Mouse (Mus musculus) neutrophil, adult 5-6 weeks (primary cell): ENCODE measurements around the gene Ldhal6b. TPM values are rescaled to one million over a fixed set of nuclear protein-coding genes. Genes with fewer than 3 reads are reported as not detected.

Source experiments
- ATAC-seq: fragments of 151-379, 151-347 bp; 2 replicates; pipeline ENCODE4 v1.8.0; 2017; ENCODE audit warnings: mild to moderate bottlenecking, moderate TSS enrichment; ENCODE audit not compliant: insufficient number of reproducible peaks, poor library complexity, low FRiP score, severe bottlenecking; ENCODE audit errors: extremely low read depth
- total RNA-seq: library from RNA; stranded (forward); fragments of 200-1000 nt; gene quantifications from 2 replicates; pipeline ENCODE4 v1.2.3, GENCODE M21; 2017

Gene Ldhal6b
- total RNA-seq, 1 experiment from 2014 or later, result 3.0 TPM

GRCm38 (mm10) chr17:5412740-5413139 lies 5.8 kb downstream of the Ldhal6b start:
- no peak for ATAC-seq

GRCm38 (mm10) chr17:5412301-5412700 lies 6.3 kb downstream of the Ldhal6b start:
- ATAC-seq, result no peak

GRCm38 (mm10) chr17:5411205-5411604 lies 7.4 kb downstream of the Ldhal6b start:
- no peak for ATAC-seq

DNA sequence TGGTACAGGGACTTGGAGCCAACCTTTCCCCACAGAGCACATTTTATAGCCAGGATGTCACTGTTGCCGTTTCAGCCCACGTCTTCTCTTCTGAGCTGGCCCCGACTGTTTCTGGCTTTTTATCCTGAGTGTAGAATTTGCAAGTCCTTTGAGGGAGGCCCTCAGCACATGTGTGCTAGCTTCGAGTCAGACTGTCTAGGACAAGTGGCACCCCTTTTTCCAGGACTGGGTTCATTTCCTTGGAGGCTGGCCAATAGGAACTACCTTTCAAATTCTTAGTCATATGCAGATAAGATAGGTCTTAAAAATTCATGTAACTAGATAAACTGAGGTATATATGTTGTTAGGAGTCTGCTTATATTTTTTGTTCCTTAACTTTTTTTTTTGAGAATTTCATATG lies 8.2 kb downstream of the Ldhal6b start:
- no peak for ATAC-seq

GRCm38 (mm10) chr17:5407030-5407429 lies 11.5 kb downstream of the Ldhal6b start:
- no peak for ATAC-seq

DNA sequence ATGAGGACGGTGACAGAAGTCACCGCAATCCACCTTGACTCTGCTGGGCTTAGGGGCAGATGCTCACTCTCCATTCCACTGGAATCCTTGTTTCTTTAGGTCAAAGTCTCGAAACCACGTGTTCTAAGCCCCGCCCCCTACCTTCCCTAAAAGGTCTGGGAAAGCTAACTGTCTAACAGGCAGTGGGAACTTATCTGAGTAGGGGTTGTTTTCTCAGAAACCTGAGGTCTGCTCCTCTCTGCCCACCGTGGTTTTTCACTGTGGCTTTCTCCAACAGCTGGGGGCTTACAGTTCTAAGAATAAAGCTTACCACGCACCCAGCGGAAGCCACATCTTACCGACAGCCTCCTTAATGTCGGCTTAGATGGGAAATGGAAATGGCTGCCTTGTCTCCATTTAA lies 12.0 kb downstream of the Ldhal6b start:
- no peak for ATAC-seq

DNA sequence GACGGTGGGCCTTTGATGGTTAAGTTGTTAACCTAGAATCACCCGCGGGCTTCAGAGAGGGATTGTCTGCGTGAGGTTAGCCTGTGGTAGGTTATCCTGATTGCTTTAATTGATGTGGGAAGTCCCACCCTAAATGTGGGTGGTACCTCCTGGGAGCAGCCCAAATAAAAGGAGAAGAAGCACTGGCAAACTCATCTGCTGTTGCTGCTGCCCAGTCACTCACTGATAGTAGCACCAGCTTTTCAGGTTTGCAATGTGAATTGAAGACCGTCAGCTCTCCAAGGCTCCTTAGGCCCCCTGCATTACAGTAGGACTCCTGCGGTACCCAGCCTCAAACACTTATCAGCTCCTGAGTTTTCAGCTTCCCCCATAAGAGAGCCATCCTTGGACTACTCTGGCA lies 14.7 kb downstream of the Ldhal6b start:
- ATAC-seq, result no peak

- peak; percentile 61; the same call in 1 of the 2 replicates for ATAC-seq
Observed at GRCm38 (mm10) chr17:5402624-5403023, 15.9 kb downstream of the Ldhal6b start.

DNA sequence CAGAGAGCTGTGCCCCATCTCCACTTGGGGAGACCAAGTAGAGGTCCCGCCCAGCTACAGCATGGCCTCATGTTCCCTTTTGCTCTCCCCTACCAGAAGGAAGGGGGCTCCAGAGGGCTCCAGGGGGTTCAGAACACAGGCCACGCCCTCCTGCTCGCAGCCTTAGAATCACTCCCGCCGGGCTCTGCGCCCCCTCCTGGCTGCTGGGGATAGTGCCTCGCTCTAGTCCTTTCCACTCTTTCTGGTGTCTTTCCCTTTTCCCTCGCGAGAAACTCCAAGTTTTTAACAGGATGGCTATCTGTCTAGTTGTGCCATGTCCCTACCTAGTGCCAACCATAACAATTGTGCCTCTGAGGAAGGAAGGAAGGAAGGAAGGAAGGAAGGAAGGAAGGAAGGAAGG lies 16.5 kb downstream of the Ldhal6b start:
- peak; percentile 53 for ATAC-seq

DNA sequence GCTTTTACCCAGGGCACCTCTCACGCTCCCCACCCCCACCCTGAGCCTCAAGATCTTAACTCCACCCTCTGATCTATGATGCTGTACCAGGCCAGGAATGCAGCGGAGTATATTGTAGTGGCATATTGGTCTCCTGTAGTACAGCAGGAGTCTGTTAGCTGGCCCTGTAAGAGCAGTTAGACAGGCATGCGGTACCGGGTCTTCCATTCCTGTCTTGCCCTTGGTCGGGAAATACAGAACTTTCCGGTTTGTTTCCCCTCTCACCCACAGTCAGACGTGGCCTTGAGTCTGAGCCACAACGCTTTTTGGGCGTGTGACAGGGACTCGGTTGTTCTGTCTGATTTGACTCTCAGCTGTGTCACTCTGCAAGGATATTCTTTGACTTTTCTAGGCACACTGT lies 17.3 kb downstream of the Ldhal6b start:
- ATAC-seq, result no peak

GRCm38 (mm10) chr17:5400435-5401090 lies 18.0 kb downstream of the Ldhal6b start:
- no peak for ATAC-seq

DNA sequence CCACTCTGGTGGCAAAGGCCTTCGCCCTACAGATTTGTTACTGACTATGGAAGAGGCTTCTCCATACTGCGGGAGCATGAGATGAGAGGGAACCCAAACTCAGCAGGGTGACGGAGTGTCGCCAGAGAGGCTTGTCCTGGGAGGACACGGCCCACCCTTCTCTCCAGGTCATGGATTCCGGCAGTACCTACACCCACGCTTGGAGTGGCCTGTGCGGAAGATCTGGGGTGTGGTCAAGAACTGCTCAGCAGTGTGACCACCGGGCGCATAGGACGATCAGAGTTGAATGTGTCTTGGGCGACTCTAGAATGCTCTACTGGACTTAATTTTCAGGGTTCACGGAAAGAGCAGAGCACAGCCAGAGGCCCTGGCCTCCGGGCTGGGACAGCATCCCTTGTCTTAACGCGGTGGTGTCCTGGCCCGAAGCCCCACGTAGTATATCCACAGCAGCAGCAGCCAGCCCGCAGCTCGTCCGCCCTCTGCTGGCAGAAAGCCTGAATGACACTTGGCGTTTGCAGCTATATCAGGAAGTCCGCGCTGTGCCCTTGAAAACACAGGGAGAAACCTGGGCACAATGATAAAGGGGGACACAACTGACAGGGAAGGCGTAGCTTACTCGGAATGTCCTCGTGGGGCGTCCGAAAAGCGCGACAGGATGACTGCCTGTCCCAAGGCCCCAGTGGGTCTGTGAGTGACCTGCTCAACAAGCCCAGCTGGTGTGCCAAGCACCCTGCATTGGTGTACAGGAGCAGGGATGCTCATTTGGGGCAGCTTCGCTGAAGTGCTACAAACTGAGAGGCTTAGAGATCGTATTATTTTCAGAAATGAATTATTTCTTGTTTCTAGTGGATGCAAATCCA lies 21.2 kb downstream of the Ldhal6b start:
- ATAC-seq, result peak; percentile 70

GRCm38 (mm10) chr17:5396213-5396612 lies 22.4 kb downstream of the Ldhal6b start:
- ATAC-seq, result no peak

DNA sequence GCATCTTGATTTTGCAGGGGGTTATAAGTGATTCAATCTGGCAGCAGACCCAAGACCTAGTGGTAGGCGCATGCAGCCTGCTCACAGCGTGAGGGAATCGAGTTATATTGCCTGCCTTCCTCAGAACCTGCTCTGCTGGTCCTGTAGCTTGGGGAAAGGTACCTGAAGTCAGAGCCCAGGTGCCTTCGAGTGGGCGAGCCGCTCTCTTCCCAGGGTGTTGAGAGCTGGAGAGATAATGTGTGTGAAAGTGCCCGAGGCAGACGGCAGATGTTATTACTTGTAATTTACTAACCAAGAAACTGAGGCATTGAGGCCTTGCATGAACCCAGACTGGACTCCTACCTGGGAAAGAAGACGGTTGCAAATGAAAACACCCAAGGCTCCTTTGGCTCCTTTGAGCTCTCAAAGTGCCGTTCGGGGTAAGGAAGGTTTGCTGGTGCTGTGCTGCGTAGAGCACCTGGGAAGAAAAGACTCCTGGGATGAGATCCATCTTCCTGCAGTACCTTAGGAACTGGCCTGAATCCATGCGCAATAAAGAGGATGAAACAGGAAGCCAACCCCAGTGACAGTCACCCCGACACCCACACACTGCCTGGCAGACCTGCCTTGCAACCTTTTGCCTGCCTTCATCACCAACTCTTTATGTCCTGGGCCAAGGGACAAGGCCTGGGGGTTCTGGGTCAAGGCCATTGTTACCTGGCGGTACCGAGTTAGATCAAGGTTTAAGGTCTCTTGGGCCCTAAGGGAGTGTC lies 22.9 kb downstream of the Ldhal6b start:
- ATAC-seq, result no peak

DNA sequence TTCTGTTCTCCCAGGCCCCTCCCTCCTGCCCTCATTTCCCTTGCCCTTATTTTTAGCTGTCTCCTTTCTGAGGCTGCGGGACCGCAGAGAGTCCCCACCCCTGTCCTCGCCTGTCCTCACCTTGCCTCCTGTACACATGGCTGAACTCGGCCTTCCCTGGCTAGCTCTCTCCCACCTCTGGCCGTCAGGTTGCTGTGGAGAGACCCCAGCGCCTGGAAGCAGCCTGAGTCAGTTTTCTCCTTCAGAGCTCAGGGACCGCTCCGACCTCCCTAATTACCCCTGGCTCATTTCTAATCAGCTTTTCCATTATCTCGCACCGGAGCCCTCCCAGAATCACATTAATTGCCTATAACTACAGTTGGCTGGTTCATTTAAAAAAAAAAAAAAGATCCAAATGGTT lies 27.9 kb downstream of the Ldhal6b start:
- ATAC-seq, result no peak

DNA sequence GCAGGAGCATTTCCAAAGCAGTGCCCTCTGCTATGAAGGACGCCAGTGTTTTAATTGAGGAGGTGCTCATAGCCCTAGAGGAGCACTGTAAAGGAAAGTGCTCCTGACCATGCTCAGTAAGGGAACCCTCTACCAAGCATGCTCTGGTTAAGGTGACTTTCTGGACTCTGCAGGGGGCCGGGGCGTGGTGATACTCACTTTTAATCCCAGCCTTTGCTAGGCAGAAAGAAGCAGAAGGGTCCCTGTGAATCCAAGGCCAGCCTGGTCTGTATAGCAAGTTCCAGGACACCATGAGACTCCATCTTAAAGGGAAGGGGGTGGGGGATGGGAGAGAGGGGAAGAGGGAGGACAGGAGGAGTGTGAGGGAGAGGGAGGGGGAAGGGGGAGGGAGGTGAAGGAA lies 30.2 kb downstream of the Ldhal6b start:
- no peak for ATAC-seq

DNA sequence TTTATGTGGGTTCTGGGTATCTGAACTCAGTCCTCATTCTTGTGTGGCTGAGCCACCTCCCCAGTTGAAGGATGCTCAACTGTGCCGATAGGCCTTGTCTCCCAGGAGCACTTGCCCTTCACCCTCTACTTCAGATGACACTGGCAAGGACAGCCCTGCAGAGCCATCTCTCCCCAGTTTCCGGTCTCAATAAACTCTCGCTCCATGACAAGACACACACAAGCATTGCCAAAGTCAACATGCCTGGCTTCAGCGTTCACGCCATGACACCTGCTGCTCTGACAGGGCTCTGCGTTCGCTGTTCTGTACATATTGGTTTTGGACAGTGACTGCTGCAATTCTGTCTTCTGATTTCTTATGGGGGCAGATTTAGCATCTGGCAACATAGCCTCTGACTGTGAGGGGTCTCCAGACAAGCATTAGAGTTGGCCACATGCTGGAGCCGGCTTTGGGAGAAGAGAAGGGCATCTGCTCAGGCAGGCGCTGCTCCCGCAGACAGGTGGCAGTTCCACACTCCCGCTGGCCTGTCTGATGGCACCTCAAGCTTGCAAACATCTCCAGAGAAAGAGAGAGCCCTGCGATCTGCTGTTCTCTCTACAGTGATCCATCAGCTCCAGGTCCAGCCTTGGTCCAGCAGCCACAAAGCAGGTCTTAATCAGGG lies 31.6 kb downstream of the Ldhal6b start:
- no peak for ATAC-seq

DNA sequence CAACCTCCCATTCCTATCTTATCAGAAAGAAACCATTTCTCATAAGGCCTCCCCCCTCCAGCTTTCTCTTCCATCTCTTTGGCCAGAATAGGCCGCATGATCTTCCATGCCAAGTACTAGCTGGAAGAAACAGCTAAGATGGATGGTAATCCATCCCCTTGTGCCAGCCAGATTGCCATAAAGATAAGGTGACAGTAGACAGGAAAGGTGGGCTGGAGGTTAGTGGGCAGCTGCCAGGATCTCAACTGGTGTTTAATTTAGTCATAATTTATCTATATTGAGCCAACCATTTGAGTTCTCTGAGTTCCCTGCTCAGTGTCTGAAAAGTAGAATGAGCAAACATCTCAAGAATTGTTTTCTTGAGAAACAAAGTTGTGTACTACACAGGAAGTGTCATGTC lies 32.9 kb downstream of the Ldhal6b start:
- ATAC-seq, result no peak

- ATAC-seq, result no peak
Observed at GRCm38 (mm10) chr17:5377930-5378310, 40.6 kb downstream of the Ldhal6b start.
